Mouse (Mus musculus) cerebellum, adult 18-20 months (tissue): Measurements from ENCODE around the gene Erlin1.

Source experiments
- DNase-seq, 2 experiments: peaks; one replicate each; pipeline ENCODE4 v3.0.0; 2021

The Erlin1 gene

GRCm38 (mm10) chr19:44055173-44055826 lies 14.3 kb downstream of the Erlin1 start:
- no peak for DNase-seq

GRCm38 (mm10) chr19:44050388-44050787 lies 19.2 kb downstream of the Erlin1 start:
- DNase-seq: no peak

- DNase-seq: no peak
Measured at GRCm38 (mm10) chr19:44049282-44049681, 20.3 kb downstream of the Erlin1 start.

- DNase-seq: no peak
Measured at GRCm38 (mm10) chr19:44045847-44046246, 23.7 kb downstream of the Erlin1 start.

- DNase-seq: no peak
Measured at GRCm38 (mm10) chr19:44042121-44042520, 27.5 kb downstream of the Erlin1 start.

- no peak for DNase-seq
Measured at GRCm38 (mm10) chr19:44033396-44033795, 36.2 kb downstream of the Erlin1 start.

- DNase-seq: no peak
Measured at GRCm38 (mm10) chr19:44032046-44032744, 37.4 kb downstream of the Erlin1 start.

GRCm38 (mm10) chr19:44030024-44030423 lies 39.6 kb downstream of the Erlin1 start:
- DNase-seq: no peak

GRCm38 (mm10) chr19:44028972-44029371 lies 40.6 kb downstream of the Erlin1 start, which contains the start of gene Cyp2c23:
Gene Cyp2c23, minus strand, starts transcription at chr19:44029208.
- DNase-seq: no peak

GRCm38 (mm10) chr19:44026956-44027530 lies 42.5 kb downstream of the Erlin1 start:
- DNase-seq: no peak

GRCm38 (mm10) chr19:44024921-44025585 lies 44.5 kb downstream of the Erlin1 start:
- DNase-seq: no peak

- DNase-seq: no peak
Measured at GRCm38 (mm10) chr19:44023066-44023465, 46.5 kb downstream of the Erlin1 start.

- DNase-seq: no peak
Measured at GRCm38 (mm10) chr19:44021502-44021901, 48.1 kb downstream of the Erlin1 start.

GRCm38 (mm10) chr19:44019739-44020138 lies 49.8 kb downstream of the Erlin1 start:
- DNase-seq: no peak

- DNase-seq: no peak
Measured at GRCm38 (mm10) chr19:44013862-44014261, 55.7 kb downstream of the Erlin1 start.

- no peak for DNase-seq
Measured at GRCm38 (mm10) chr19:44008784-44009183, 60.8 kb downstream of the Erlin1 start.

GRCm38 (mm10) chr19:44007186-44007585 lies 62.4 kb downstream of the Erlin1 start:
- no peak for DNase-seq

- DNase-seq: no peak
Measured at GRCm38 (mm10) chr19:44005025-44005424, 64.6 kb downstream of the Erlin1 start.

GRCm38 (mm10) chr19:44004261-44004660 lies 65.3 kb downstream of the Erlin1 start:
- no peak for DNase-seq

- DNase-seq: no peak
Measured at GRCm38 (mm10) chr19:44000720-44001119, 68.9 kb downstream of the Erlin1 start.

GRCm38 (mm10) chr19:44000061-44000460 lies 69.5 kb downstream of the Erlin1 start:
- DNase-seq: no peak

- no peak for DNase-seq
Measured at GRCm38 (mm10) chr19:43998802-43999527, 70.6 kb downstream of the Erlin1 start.

GRCm38 (mm10) chr19:43998101-43998500 lies 71.5 kb downstream of the Erlin1 start:
- no peak for DNase-seq
